Mouse (Mus musculus) thymus, postnatal 4 days (tissue): ENCODE results near the gene Ubac2.
A peak's percentile ranks its signal among the peaks of the same experiment; 100 is the strongest.

ENCODE experiments used
- DNase-seq: peaks from one replicate; pipeline ENCODE4 v3.0.0; 2021

Ubac2 gene

GRCm38 (mm10) chr14:122011768-122012167 is 133.3 kb downstream of the Ubac2 start:
- no peak for DNase-seq

GRCm38 (mm10) chr14:122012193-122012592 is 133.8 kb downstream of the Ubac2 start:
- DNase-seq: no peak

- peak; percentile 59 for DNase-seq
Observed at GRCm38 (mm10) chr14:122012814-122013213, 134.4 kb downstream of the Ubac2 start.

GRCm38 (mm10) chr14:122013417-122013951 is 135.1 kb downstream of the Ubac2 start:
- DNase-seq: peak; percentile 68

GRCm38 (mm10) chr14:122017958-122018357 is 139.5 kb downstream of the Ubac2 start:
- DNase-seq: no peak

GRCm38 (mm10) chr14:122019389-122019788 is 141.0 kb downstream of the Ubac2 start:
- no peak for DNase-seq

GRCm38 (mm10) chr14:122020567-122020966 is 142.1 kb downstream of the Ubac2 start:
- no peak for DNase-seq

- no peak for DNase-seq
Observed at GRCm38 (mm10) chr14:122023054-122023453, 144.6 kb downstream of the Ubac2 start.

GRCm38 (mm10) chr14:122023928-122024327 is 145.5 kb downstream of the Ubac2 start:
- no peak for DNase-seq

GRCm38 (mm10) chr14:122028926-122029745 is 150.7 kb downstream of the Ubac2 start:
- DNase-seq: peak; percentile 41

GRCm38 (mm10) chr14:122029851-122030250 is 151.4 kb downstream of the Ubac2 start:
- no peak for DNase-seq

GRCm38 (mm10) chr14:122032045-122032444 is 153.6 kb downstream of the Ubac2 start:
- DNase-seq: no peak

- DNase-seq: no peak
Observed at GRCm38 (mm10) chr14:122034451-122034850, 156.0 kb downstream of the Ubac2 start, which contains the start of gene Timm8a2. TSS of gene Timm8a2 (plus strand) at chr14:122034674.

GRCm38 (mm10) chr14:122035181-122035580 is 156.8 kb downstream of the Ubac2 start:
- DNase-seq: no peak

GRCm38 (mm10) chr14:122035860-122036259 is 157.4 kb downstream of the Ubac2 start:
- no peak for DNase-seq

GRCm38 (mm10) chr14:122038874-122039647 is 160.6 kb downstream of the Ubac2 start:
- no peak for DNase-seq

- DNase-seq: no peak
Observed at GRCm38 (mm10) chr14:122041413-122041825, 163.0 kb downstream of the Ubac2 start.

- no peak for DNase-seq
Observed at GRCm38 (mm10) chr14:122042142-122042694, 163.8 kb downstream of the Ubac2 start.

GRCm38 (mm10) chr14:122047784-122048183 is 169.4 kb downstream of the Ubac2 start:
- DNase-seq: no peak

GRCm38 (mm10) chr14:122048816-122049215 is 170.4 kb downstream of the Ubac2 start:
- no peak for DNase-seq

- peak; percentile 49 for DNase-seq
Observed at GRCm38 (mm10) chr14:122052896-122053635, 174.6 kb downstream of the Ubac2 start.

- DNase-seq: no peak
Observed at GRCm38 (mm10) chr14:122056871-122057270, 178.5 kb downstream of the Ubac2 start.
